Mouse (Mus musculus) mature B cell (primary cell): Measurements from ENCODE around the gene Letm1.

ENCODE experiments used
- in situ Hi-C: fragments of 300-500 bp; cut with MboI; formaldehyde crosslinking; loops from 2 replicates; pipeline ENCODE4 v1.14.3; 2019

Letm1 gene

DNA sequence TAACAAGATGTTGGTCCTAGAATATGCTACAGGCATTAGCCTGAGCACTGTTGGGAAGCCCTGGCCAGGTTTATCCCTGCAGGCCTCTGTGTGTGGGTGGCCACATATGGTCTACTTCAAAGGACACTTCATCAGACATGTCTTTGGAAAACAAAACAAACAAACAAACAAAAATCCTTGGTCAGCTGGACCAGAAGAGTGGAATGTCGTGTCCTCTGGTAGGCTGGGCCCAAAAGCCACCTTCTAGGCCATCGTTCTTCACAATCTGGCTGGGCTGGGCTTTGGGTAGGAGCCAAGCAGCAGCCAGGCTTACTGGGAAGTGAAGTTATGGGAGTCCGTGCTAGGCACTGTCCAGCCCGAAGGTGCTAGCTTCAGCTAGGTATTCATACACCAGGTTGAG is 75.5 kb downstream of the Letm1 start:
- in situ Hi-C loops: no loop called here

GRCm38 (mm10) chr5:33706350-33706629 is 76.3 kb downstream of the Letm1 start:
- in situ Hi-C loops: no loop called here

DNA sequence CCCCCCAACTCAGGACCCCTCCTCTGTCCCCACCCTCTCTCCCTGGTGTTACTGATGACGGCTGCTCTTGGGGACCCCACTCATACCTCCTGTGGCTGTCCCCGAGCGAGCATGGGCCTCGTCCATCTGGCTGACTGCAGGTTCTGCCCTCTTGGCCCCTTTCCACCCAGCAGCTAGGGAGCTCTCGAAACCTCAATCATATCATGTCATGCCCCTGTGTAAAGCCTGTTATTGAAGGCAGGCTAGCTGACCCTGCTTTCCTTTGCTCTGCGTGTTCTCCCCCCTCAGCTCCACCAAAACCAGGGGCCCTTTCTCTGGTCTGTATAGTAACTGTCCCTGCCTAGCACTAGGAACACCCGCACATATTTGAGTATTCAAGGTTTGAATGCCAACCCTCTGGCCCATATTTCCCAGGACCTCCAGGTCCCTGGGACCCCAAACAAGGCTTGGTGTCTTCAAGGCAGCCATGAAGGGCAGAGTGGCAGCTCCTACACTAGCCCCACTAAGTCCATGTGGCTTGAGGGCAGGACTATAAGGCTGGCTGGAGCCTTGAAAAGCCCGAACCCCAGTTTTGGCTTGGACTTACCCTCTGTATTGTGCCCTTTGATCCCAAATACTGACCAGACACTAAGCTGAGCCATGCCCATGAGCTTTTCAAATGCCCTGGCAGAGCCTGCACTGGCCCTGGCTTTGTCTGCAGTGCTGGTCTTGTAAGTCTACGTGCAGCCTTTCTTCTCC is 76.8 kb downstream of the Letm1 start:
- in situ Hi-C loops: no loop called here

GRCm38 (mm10) chr5:33704945-33705611 is 77.5 kb downstream of the Letm1 start:
- in situ Hi-C loops: no loop called here

DNA sequence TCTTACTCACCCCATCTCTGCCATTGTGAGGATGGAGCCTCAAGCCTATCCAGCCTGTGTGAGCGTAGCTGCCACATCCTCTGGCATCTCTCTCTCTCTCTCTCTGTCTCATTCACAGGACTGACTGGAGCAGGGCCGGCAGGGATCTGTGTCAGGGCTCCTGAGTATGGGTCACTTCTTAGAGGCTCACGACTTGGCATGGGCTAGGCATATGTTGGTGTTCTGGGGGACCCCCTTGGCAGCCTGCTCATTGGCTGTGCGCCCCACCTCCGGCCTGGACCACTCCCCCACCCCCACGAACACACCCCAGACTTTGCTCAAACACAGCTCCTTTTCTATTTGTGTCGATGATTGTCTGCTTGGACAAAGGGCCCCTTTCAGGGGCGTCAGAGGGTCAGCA is 78.6 kb downstream of the Letm1 start:
- in situ Hi-C loops: no loop called here

- in situ Hi-C loops: no loop called here
Measured at GRCm38 (mm10) chr5:33701832-33702231, 80.8 kb downstream of the Letm1 start.

- in situ Hi-C loops: no loop called here
Measured at GRCm38 (mm10) chr5:33700010-33700409, 82.6 kb downstream of the Letm1 start.

DNA sequence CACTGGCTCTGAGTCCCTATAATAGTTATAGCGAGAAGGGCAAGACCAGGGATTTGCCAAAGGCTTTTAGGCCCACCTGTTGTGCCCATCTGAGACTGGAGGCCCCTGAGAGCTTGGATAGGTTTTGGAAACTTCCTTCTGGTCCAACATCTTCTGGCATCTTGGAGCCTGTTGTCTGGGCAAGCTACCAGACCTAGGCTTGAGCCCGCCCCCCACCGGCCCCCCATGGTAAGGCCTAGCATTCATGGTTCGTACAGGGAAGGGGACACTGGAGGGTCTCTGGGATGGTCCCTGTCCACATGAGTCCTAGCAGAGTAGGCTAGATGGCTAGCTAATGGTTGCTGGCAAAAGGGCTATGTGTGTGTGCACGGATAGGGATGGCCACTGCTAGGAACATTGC is 83.9 kb downstream of the Letm1 start:
- in situ Hi-C loops: no loop called here

GRCm38 (mm10) chr5:33697947-33698512 is 84.6 kb downstream of the Letm1 start:
- in situ Hi-C loops: no loop called here

DNA sequence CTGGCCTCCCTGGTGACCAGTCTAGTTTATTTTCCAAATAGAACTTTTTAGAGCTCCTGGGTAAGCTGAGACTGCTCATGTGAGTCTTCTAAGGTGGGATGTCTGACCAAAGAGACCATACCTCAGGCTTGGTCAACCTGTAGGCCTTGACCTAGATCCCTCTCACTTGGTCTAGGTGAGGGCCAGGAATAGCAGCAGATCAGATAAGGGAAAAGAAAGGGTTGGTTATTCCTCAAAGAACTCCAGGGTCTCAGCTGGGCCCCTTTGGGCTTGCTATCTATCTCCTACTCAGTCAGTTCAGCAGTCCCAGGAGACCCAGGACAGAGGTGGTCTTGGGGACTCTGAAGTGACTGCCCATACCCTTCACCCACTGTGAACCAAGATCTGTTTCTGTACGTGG is 85.1 kb downstream of the Letm1 start:
- in situ Hi-C loops: no loop called here

DNA sequence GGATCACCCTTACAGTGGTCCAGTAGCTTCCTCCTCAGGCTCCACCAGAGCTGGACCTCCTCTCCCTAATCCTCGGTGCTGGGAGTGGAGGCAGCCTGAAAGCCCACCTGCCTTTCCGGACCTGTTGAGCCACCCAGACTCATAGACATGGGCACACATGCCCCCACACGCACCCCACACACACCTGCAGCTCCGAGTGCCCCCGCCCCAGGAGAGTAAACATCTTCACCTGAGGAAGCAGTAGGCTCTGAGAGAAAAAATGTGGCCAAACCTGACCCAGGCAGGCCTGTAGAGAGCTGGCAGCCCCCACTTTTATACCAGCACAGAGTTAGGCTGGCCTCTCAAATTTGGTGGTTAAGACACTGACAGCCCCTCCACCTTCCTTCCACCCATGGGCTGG is 86.2 kb downstream of the Letm1 start:
- in situ Hi-C loops: no loop called here

DNA sequence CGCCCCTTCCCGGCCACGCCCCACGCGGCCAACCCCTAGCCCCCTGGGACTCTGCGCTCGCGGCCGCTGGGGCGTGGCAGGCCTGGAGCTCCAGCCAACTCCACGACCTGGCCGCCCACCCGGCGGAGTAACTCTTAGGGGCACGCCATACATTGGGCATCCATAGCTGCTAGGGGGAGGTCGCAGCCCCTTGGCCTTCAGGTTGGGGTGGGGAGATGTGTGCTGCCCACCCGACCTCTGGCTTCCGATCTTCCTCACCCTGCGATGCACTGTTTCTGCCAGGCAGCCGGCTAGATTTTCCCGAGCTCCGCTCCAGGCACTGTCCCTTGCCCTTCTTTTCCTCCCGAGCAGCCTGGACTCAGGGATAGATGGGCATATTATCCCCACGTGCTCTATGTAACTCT is 86.9 kb downstream of the Letm1 start:
- in situ Hi-C loops: no loop called here

- in situ Hi-C loops: no loop called here
Measured at GRCm38 (mm10) chr5:33694848-33695717, 87.5 kb downstream of the Letm1 start.

DNA sequence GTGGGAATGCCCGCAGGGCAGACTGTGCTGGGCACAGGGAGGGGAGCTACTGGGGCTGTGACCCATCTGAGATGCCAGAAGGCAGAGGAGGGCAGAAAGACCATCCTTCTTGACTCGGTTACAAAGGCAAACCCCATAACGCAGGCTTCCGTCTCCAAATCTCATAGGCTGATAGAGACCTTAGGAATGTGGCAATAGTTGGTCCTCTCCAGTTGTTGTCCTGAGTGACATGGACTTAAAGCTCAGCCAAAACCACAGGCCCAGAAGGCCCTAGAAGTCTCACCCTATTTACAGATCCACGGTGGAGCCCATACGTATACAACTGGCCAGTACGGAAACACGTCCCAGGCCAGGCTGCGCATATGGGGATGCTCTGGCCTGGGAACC is 88.2 kb downstream of the Letm1 start:
- in situ Hi-C loops: no loop called here

DNA sequence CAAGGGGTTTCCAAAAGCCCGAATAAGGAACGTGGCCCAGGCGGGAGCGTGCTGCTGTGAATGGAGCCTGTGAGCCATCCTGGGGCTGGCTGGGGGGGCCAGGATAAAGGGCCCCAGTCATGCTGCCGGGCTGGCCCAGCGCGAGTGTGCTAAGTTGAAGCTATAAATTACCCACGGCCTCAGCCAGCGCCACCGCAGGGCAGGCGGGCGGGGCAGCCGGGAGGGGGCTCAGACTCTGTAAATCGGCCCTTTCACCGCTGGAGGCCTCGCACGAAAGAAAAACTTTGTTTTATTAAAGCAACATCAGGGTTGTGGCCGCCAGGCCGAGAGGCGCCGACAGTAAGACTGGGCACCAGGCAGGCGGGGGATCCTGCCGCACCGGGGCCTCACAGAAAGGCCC is 90.2 kb downstream of the Letm1 start:
- in situ Hi-C loops: no loop called here

DNA sequence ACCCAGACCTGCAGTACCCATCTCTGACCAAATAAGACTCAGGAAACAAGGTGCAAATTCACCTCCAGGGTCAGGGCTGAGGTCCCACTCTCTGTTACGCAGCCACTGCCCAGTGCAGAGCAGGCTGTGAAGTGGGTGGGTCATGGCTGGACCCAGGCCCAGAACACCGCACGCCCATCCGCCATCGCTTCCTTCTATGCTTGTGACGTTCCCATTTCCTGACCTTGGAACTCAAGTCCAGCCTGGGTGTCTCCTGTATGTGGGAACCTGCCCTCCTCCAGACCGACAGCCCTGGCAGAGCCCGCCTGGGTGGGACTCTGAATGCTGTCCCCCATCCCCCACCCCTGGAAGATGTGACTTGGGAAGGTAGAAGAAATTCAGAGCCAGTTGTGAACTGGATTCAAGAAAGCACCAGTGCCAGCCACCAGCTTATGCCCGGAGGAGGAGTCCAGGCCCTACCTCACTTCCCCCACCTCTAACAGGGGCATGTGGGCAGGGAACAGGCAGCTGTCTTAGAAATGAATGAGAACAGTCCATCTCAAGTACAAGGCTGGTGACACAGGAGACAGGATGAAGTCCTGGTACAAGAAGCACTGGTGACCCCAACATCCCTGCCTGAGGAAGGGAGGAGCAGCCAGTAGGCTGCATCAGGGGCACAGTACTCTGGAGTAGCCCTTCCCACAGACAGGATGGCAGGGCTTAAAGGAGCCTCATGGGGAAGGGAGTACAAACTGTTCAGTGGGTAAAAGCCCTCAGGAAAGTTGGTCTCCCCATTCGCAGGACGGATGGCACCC is 92.6 kb downstream of the Letm1 start:
- in situ Hi-C loops: no loop called here
